Mouse (Mus musculus) heart, embryonic 14.5 days (tissue): Measurements from ENCODE around the gene Ccl5. TPM values are rescaled to one million over a fixed set of nuclear protein-coding genes. Genes with fewer than 3 reads are reported as not detected.

ENCODE experiments used
- ATAC-seq: fragments of 200-750 bp; cut with Nextera tagmentation; 2 replicates; pipeline ENCODE4 v1.8.0; 2017; ENCODE audit warnings: low read depth, moderate TSS enrichment; ENCODE audit not compliant: insufficient number of reproducible peaks, insufficient read depth, low FRiP score
- H3K27ac ChIP-seq, 2 experiments: fragments of 200-500 bp in 1 of 2; fragments of 300-500 bp in 1 of 2; sonication (generic) in 1 of 2; replicated peaks in 1 of 2; 2 replicates each; pipeline ENCODE4 v1.5.1; 2012 to 2014; ENCODE audit warnings: low read depth in 2 of 2, low read length in 2 of 2, control low read depth in 1 of 2, mild to moderate bottlenecking in 1 of 2, mixed read lengths in 1 of 2; ENCODE audit not compliant: control insufficient read depth in 1 of 2, insufficient read depth in 1 of 2
- H3K27me3 ChIP-seq: fragments of 300-500 bp; sonication (generic); 2 replicates; pipeline ENCODE4 v1.6.1; 2014; ENCODE audit warnings: mild to moderate bottlenecking, low read length, control low read depth; ENCODE audit not compliant: control insufficient read depth, insufficient read depth
- H3K36me3 ChIP-seq: fragments of 300-500 bp; sonication (generic); 2 replicates; pipeline ENCODE4 v1.6.1; 2014; ENCODE audit warnings: mild to moderate bottlenecking, control low read depth, low read length, mixed read lengths; ENCODE audit not compliant: control insufficient read depth, insufficient read depth
- H3K4me1 ChIP-seq, 2 experiments: fragments of 200-500 bp in 1 of 2; fragments of 300-500 bp in 1 of 2; sonication (generic) in 1 of 2; 2 replicates each; pipeline ENCODE4 v1.6.1; 2012 to 2014; ENCODE audit warnings: low read length in 2 of 2, control low read depth in 1 of 2, mixed read lengths in 1 of 2; ENCODE audit not compliant: control insufficient read depth in 2 of 2, insufficient read depth in 2 of 2
- H3K4me2 ChIP-seq: fragments of 300-500 bp; sonication (generic); 2 replicates; pipeline ENCODE4 v1.6.1; 2014; ENCODE audit warnings: mild to moderate bottlenecking, low read length
- H3K4me3 ChIP-seq, 2 experiments: fragments of 200-500 bp in 1 of 2; fragments of 300-500 bp in 1 of 2; sonication (generic) in 1 of 2; 2 replicates each; pipeline ENCODE4 v1.5.1; 2012 to 2014; ENCODE audit warnings: low read length in 2 of 2, mild to moderate bottlenecking in 2 of 2, control low read depth in 1 of 2, low read depth in 1 of 2, moderate library complexity in 1 of 2; ENCODE audit not compliant: control insufficient read depth in 1 of 2, insufficient read depth in 1 of 2
- H3K9ac ChIP-seq: fragments of 300-500 bp; sonication (generic); 2 replicates; pipeline ENCODE4 v1.6.1; 2014; ENCODE audit warnings: mild to moderate bottlenecking, low read length
- H3K9me3 ChIP-seq: fragments of 300-500 bp; sonication (generic); 2 replicates; pipeline ENCODE4 v1.6.1; 2016; ENCODE audit warnings: low read length, control low read depth; ENCODE audit not compliant: control insufficient read depth
- WGBS: fragments of 180-500 bp; shearing (Covaris S2); extraction: QIAGEN DNeasy Blood & Tissue Kit; methylation state at CpG from one replicate; pipeline ENCODE4 v1.1.7; 2014; 5-methylcytosine and 5-hydroxymethylcytosine counted together
- polyA plus RNA-seq: library from polyadenylated mRNA; unstranded; fragments of >200 nt; fragmentation: Nextera tagmentation; extraction: Ambion mirVana; gene quantifications from 2 replicates; pipeline ENCODE4 v1.2.1, GENCODE M21; 2014

Ccl5 gene
- 0.39 TPM in 1 of 2 replicates, not detected in the other for polyA plus RNA-seq

- ATAC-seq: no peak
- H3K27me3 ChIP-seq: no peaks in the 10 kb centered on the region
- H3K4me1 ChIP-seq: peaks cover 6 to 9% of the 10 kb centered on the region in 2 experiments; a peak in 3 of 4 replicates
- H3K9ac ChIP-seq: no peak within 1 kb of the TSS
- no peaks in the 10 kb centered on the region for H3K9me3 ChIP-seq
- no peak within 1 kb of the TSS for H3K4me2 ChIP-seq
- H3K27ac ChIP-seq: no peak within 1 kb of the TSS
- no peaks in the 10 kb centered on the region for H3K36me3 ChIP-seq
- no peak within 1 kb of the TSS for H3K4me3 ChIP-seq
- WGBS: 77% methylated on average over 5 of the region's 5 CpGs
These were observed at the start of gene Ccl5 for GRCm38 (mm10) chr11:83530360-83530759. Gene Ccl5, minus strand, starts transcription at chr11:83530518.

DNA sequence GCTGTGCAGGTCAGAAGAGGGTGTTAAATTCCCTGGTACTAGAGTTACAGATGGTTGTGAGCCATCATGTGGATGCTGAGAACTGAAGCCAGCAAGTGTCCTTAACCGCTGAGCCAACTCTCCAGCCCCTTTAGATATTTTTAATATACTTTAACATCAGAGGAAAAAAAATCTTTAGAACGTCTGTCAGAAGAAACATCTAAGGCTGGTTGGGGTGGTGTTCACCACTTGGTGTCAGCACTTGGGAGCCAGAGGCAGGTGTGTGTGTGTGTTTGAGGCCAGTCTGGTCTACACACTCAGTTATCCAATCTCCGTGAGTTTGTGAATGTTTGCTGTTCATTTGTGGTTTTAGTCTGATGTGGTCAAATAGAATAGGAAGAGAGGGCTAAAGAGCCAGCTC is 48.7 kb upstream of the Ccl5 start:
- Histone ChIP-seq H3K4me1 (no peaks in the 10 kb centered on the region), H3K4me2 (no peak overlapping the region), H3K9me3 (no peaks in the 10 kb centered on the region), H3K27me3 (no peaks in the 10 kb centered on the region), H3K27ac (no peak overlapping the region), H3K9ac (no peak overlapping the region), H3K4me3 (no peak overlapping the region), H3K36me3 (no peaks in the 10 kb centered on the region)
- ATAC-seq: no peak
- WGBS: 79% methylated on average over 3 of the region's 3 CpGs

GRCm38 (mm10) chr11:83578186-83578760 is 48.0 kb upstream of the Ccl5 start, which contains the start of gene Ccl9:
Gene Ccl9, minus strand, starts transcription at chr11:83578636.
- Histone ChIP-seq H3K9ac (no peak within 1 kb of the TSS), H3K4me2 (no peak within 1 kb of the TSS), H3K27me3 (no peaks in the 10 kb centered on the region), H3K4me1 (no peaks in the 10 kb centered on the region), H3K4me3 (no peak within 1 kb of the TSS), H3K36me3 (no peaks in the 10 kb centered on the region), H3K27ac (no peak within 1 kb of the TSS), H3K9me3 (no peaks in the 10 kb centered on the region)
- 70% methylated on average over 2 of the region's 2 CpGs for WGBS
- no peak for ATAC-seq

GRCm38 (mm10) chr11:83576927-83577555 is 46.7 kb upstream of the Ccl5 start:
- Histone ChIP-seq H3K36me3 (no peaks in the 10 kb centered on the region), H3K4me2 (no peak overlapping the region), H3K4me1 (no peaks in the 10 kb centered on the region), H3K9me3 (no peaks in the 10 kb centered on the region), H3K27me3 (no peaks in the 10 kb centered on the region), H3K9ac (no peak overlapping the region), H3K4me3 (no peak overlapping the region), H3K27ac (no peak overlapping the region)
- WGBS: 76% methylated on average over 4 of the region's 4 CpGs
- ATAC-seq: no peak

- H3K27ac ChIP-seq: no peak overlapping the region
- H3K4me2 ChIP-seq: no peak overlapping the region
- no peaks in the 10 kb centered on the region for H3K36me3 ChIP-seq
- no peak overlapping the region for H3K4me3 ChIP-seq
- no peak overlapping the region for H3K9ac ChIP-seq
- 48% methylated on average over 9 of the region's 9 CpGs for WGBS
- H3K27me3 ChIP-seq: no peaks in the 10 kb centered on the region
- H3K4me1 ChIP-seq: no peaks in the 10 kb centered on the region
- no peak for ATAC-seq
- no peaks in the 10 kb centered on the region for H3K9me3 ChIP-seq
These were observed 42.5 kb upstream of the Ccl5 start for GRCm38 (mm10) chr11:83572834-83573233.

- no peaks in the 10 kb centered on the region for H3K36me3 ChIP-seq
- H3K9me3 ChIP-seq: no peaks in the 10 kb centered on the region
- ATAC-seq: no peak
- H3K27ac ChIP-seq: no peak overlapping the region
- no peak overlapping the region for H3K9ac ChIP-seq
- H3K4me3 ChIP-seq: no peak overlapping the region
- no peak overlapping the region for H3K4me2 ChIP-seq
- 69% methylated on average over 8 of the region's 8 CpGs for WGBS
- no peaks in the 10 kb centered on the region for H3K4me1 ChIP-seq
- no peaks in the 10 kb centered on the region for H3K27me3 ChIP-seq
These were observed 41.9 kb upstream of the Ccl5 start for GRCm38 (mm10) chr11:83572223-83572622.

- WGBS: 83% methylated on average over 2 of the region's 2 CpGs
- no peaks in the 10 kb centered on the region for H3K4me1 ChIP-seq
These were observed 39.9 kb upstream of the Ccl5 start for GRCm38 (mm10) chr11:83570189-83570588.

DNA sequence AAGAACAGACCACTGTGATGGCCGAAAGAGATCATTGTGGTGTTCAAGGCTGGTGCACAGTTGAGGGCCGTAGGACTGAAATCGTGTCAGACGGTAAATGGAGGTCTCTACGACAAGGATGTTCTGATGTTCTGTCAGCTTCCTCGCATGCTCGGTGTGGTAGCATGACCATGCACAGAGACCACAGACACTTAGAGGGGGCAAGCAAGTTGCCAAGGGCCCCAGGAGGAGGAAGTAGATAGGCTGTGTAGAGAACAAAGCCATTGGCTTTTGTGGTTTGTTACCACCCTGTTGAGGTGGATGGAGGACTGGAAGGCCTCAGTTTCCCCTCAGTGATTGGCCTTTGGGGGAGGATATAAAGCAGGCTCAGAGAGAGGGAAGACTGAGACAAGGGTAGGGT is 38.9 kb upstream of the Ccl5 start:
- ATAC-seq: no peak
- H3K27ac ChIP-seq: no peak overlapping the region
- no peaks in the 10 kb centered on the region for H3K9me3 ChIP-seq
- no peaks in the 10 kb centered on the region for H3K4me1 ChIP-seq
- WGBS: 82% methylated on average over 7 of the region's 7 CpGs
- H3K4me2 ChIP-seq: no peak overlapping the region
- H3K36me3 ChIP-seq: no peaks in the 10 kb centered on the region
- H3K9ac ChIP-seq: no peak overlapping the region
- no peak overlapping the region for H3K4me3 ChIP-seq
- H3K27me3 ChIP-seq: no peaks in the 10 kb centered on the region

More at GRCm38 (mm10) chr11:83570189-83570588, 39.9 kb upstream of the Ccl5 start:
- H3K27ac ChIP-seq: no peak overlapping the region
- H3K4me3 ChIP-seq: no peak overlapping the region
- H3K9ac ChIP-seq: no peak overlapping the region
- H3K27me3 ChIP-seq: no peaks in the 10 kb centered on the region
- no peak overlapping the region for H3K4me2 ChIP-seq
- no peaks in the 10 kb centered on the region for H3K9me3 ChIP-seq
- no peaks in the 10 kb centered on the region for H3K36me3 ChIP-seq
- ATAC-seq: no peak
